Mouse (Mus musculus) testis, postnatal 10 days (tissue): ENCODE results near the gene Dhx37.
A peak's percentile ranks its signal among the peaks of the same experiment; 100 is the strongest.
"Not testable (repeated sequence)": the region's sequence is repeated elsewhere in the genome, so short reads cannot be mapped to it uniquely, and the experiment has no call there.

Experiments
- DNase-seq: peaks from one replicate; pipeline ENCODE4 v3.0.0; 2021; ENCODE audit warnings: low spot score

Gene Dhx37

DNA sequence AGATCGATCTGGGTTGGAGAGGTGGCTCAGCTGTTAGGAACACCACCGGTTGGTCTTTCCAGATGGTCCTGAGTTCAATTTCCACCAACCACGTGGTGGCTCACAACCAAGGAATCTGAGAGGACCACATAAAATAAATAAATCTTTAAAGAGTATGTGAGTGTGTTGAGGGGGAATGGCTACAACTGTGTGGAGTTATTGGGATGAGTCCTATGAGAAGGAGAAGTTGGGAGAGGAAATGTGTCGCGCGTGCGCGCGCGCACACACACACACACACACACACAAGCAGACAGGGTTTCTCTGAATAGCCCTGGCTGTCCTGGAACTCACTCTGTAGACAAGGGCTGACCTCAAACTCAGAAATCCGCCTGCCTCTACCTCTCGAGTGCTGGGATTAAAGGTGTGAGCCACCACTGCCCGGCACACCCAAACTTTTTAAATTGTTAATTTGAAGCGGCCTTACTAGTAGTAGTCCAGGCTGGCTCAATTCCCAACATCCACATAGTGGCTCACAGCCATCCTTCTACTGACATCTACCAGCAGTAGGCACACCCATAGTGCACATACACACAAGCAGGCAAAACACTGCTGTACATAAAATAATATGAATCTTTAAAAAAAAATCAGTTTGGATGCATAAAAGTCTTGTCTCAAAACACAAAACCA lies 25.9 kb downstream of the Dhx37 start:
- DNase-seq: no peak

DNA sequence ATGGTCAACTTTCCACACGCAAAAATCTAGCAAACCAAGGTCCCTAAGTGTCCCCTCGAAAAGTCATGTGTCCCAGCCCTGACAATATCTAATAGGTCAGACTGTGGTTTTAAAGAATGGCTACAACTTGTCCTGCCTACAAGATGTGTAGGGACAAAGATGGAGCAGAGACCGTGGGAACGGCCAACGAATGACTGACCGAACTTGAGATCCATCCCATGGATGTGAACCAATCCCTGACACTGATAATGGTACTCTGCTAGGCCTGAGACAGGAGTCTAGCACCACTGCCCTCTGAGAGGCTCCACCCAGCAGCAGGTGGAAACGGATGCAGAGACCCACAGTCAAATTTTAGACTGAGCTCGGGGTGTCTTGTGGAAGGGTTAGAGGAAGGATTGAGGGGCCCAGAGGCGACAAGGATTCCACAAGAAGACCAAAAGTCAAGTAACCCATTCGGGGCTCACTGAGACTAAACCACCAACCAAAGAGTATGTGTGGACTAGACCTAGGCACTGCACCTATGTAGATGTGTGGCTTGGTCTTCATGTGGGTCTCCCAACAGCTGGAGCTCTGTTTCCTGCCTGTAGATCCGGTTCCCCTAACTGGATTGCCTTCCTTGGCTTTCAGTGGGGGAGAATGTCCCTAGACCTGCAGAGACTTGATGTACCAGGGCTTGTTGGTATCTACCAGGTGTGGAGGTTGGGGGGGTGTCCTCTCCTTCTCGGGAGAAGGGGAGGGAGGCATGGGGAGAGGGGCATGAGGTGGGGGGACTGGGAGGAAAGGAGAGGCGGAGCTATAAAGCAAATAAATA lies 26.7 kb downstream of the Dhx37 start:
- DNase-seq: no peak

DNA sequence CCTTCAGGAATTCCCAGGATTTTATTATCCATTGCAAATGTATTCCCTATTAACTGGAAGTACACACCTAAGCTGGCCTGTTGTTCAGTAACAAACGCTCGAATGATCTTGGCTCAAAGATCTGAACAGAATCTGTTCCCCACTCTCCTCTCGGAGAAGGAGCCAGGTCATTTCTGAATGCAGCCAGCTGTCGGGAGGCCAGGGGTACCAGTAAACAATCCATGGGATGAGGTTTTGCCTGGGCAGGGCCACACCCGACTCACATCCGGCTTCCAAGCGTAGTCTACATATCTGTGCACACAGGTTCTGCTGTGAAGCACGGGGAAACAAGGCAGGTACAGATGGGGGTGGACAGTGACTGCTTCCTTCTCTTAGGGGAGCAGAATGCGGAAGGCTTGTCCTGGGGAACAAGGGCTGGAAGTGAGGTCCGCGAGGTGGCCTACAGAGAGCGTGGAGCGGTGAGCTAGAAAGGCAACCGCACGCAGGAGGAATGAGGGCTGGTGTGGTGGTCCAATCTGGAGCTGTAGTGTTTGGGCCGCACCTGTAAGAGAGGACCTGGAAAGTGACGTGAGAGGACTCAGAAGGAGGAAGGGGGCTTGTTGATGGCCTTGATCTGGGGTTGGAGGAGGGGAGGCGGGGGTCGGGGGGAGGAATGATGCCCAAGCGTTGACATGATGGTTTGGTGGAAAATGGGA lies 27.5 kb downstream of the Dhx37 start:
- DNase-seq: peak; percentile 63

DNA sequence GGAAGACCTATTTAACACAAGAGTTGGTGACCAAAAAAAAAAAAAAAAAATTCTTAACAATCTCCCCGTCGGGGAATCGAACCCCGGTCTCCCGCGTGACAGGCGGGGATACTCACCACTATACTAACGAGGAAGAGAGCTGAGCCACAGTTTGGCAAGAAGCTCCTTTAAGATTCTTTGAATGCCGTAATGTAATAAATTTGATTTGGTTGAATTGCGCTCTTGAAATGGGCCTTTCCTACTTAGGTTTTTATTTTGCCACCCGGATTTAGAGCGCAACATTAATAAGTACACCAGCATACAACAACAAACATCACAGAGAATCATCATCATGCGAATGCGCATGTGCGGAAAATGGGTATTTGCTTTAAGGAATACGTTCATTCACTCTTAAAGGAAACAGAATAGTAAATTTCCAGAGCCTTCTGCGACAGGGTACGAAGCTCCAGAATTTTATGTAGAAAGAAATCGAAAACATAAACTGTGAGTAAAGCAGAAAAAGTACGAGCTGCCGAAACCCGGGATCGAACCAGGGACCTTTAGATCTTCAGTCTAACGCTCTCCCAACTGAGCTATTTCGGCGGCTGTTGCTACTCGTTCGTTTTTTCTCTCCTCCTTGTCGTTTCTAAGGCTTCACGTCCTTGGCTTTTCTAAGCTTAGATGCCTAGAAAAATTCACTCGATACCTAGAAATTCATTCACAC lies 28.2 kb downstream of the Dhx37 start:
- DNase-seq: peak; percentile 90

DNA sequence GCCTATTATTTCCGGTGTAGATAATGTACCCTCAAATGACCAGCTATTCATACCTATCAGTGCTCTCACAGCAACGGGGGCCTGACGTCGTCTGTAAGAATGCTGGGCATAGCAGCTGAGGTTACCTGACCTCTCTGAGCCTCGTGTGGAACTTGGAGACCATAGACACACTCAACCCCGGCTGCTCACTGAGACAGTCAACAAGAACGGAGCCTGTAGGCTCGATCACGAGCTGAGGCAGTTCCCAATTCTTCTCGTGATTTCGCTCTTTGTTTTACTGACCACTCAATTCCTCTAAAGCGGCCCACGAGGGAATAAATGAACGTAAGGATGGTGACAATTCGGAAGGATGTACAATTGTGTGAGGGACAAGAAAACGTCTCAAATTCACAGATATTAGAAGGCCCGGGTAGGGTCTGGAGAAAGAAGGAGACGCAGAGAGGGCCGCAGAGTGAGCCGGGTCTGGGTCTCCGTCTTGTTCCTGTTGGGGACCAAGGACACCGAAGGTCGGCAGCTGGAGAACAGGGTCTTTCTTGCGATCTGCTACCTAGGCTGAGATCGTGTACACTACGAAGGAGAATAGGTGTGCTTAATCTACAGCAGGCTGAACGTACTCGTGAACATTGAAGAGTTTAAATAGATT lies 28.9 kb downstream of the Dhx37 start:
- DNase-seq: no peak

DNA sequence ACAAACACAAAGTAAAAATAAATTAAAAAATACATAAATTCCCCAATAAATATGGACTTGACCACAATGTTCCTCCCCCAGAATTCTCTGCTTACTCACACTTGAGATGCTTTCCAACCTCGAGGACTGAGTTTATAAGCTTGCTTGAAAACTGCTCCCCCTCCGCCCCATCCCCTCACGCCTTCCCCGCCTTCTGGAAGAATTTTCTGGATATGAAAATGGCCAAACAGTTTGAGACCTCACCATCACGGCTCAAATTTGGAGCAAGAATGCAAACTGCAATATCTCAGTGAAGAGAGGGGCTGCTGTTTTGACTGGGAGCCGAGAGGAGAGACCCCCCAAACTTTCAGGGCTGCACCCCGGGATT lies 29.4 kb downstream of the Dhx37 start:
- no peak for DNase-seq

DNA sequence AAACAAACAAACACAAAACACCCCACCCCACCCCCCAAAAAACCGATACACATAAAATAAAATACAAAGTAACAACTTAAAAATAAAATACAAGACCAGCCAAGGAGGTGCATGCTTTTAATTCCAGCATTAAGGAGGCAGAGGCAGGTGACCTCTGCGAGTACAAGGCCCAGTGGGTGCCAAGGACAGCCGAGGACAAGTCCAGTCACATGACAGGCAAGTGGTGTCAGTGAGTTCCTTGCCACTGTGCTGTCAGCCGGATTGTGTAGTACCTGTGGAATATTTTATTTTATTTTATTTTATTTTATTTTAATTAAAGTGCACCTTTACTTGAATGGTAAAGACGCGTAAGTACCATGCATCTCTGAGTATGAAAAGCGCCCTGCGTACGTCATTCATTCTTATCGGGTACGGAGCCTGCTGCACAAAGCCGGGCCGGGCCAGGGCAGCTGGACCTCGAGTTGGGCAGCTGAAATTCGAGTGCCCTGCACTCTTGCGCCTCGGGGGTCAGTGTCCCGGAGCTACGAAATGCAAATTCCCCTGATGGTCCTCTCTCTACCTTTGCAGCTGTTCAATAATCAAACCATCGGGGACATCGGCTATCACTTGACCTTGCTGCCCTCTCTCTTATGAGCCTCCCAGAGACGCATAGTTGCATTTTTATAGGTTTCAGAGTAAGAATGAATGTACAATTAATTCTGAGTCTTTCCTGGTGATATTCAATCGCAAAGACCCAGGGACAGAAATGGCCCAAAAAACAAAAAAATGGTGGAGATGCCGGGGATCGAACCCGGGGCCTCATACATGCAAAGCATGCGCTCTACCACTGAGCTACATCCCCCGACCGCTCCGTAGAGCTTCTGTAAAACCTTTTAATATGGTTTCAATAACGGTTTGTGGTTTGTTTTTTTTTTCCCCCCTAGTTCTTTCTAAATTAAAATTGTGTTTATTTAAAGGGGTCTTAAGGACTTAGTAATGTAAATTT lies 30.1 kb downstream of the Dhx37 start:
- DNase-seq: peak; percentile 77

DNA sequence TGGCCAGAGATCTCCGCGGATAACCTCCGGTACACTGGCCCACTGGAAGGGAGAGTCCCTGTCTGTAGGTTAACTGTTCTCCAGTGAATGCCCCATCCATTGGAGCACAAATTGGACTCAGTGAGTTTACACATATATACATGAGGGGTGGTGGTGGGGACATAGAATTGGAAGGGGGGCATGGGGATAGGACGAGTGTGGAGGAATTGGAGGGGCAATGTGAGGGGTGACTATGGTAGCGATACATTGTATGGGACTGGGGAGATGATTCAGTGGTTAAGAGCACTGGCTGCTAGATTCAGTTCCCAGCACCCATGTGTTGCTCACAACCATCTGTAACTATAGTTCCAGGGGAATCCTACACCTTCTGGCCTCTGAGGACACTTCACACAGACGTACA lies 30.9 kb downstream of the Dhx37 start:
- DNase-seq: no peak

DNA sequence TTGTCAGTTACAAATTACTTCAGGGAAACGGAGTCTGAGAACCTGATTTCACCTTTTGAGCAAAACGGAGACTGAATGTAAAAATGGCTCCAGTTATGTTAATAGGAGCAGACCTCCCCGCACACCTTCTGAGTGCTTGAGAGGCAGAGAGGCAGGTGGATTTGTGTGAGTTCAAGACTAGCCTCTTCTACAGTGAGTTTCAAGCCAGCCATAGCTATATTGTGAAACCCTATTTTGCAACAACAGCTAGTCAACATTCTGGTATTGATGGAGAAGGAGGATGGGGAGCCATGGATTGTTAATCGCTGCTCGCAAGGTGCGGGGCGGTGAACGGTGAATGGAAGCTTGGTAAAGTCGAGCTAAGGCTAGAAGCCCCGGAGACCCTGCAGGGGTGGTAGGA lies 31.4 kb downstream of the Dhx37 start:
- no peak for DNase-seq

DNA sequence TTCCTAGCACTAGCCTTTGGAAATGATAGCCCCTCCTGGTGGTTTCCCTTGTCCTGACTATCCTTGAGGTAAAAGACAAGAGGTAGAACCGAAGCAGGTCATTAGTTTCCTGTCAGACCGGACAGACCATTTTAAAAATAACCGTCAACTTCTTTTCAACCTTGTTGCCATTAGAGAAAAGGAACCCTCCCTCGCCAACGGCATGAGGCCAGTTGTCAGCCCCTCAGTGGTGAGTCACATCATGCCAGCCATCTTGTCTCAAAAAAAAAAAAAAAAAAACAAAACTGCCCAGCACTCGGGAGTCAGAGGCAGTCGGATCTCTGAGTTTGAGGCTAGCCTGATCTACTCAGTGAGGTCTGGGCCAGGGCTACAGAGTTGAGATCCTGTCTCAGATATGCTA lies 33.0 kb downstream of the Dhx37 start:
- DNase-seq: no peak

DNA sequence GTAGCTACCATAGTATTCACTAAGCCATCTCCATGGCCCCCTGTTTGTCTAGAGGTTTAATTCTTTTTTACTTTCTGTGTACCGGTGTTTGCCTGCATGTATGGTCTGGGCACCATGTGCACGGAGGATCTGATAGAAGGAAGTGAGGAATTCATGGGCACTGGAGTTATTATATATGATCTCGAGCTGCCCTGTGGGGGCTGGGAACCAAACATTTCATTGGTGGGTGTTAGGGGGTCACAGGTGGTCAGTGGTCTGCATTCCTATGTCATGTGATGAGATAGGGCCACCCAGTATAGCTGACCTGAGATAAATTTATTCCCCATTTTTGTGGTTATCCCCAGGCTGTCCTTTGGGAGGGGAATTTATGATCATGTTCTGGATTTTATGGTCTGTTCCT lies 38.9 kb downstream of the Dhx37 start:
- no peak for DNase-seq

DNA sequence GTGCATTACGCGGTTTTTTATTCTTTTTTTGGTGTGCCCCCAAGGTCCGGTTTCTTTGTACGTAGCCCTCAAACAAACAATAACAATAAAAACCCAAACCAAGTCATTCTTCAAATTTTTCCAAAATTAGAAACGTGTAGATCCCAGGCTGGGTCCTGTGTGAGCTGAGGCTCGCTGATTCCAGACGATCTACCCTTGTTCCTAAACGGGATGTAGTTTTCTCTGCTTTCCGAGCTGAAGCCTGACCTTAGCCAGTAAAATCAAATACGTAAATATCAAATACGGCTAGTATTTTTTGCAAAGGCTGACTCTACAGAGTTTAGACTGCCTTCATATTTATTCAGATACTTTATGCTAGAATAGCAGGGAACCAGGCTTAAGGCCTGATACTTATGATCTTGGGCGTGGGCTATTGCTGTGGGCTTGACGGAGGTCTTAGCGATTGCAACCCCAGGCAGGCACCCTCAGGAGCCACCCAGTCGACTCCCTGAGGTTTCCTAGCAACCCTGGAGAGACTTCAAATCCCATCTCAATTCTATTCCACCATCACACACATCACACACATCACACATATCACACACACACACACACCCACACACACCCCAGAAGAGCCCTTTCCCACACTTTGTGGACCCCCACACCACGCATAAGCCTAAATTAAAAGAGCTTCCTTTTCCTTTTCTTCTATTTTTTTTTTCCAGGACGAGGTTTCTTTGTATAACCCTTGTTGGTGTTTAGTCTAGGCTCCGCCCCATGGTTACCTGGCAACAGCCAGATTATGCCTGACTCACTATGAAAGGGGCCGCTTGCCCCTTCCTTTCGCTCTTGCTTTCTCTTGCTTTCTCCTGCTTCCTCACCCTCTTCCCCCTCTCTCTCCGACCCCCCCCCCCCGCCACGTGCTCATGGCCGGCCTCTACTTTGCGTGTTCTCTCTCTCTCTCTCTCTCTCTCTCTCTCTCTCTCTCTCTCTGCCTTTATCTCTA lies 40.0 kb downstream of the Dhx37 start:
- peak; percentile 87 for DNase-seq

DNA sequence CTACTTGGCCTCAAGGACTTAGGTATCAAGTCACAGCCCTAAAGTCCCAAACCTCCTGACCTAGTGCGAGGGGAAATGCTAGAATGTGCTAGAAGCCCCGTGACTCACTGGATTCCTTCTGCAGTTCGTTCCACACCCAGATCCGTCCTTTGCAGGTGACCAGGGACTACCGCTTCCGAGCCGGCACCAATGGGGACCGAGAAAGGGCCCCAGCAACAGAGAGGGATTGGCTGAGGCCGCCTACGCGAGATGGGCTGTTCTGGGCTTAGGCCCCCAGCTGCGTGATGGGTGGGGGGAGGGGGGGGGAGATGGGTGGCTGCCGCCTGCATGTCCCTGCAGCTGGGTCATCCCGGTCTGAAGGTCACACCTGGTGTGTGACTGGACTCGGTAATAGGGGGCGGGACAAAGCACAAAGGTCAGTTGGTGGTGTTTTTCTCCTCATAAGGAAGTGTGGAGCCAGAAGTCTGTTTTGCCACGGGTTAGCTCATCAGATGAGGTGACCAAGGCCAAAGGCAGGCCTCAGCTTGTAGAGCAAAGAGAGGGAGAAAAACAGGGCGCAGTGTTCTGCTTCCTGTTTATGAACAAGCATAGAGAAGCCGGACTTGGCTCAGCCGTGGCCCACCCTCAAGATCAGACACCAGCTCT lies 40.8 kb downstream of the Dhx37 start:
- peak; percentile 98 for DNase-seq

DNA sequence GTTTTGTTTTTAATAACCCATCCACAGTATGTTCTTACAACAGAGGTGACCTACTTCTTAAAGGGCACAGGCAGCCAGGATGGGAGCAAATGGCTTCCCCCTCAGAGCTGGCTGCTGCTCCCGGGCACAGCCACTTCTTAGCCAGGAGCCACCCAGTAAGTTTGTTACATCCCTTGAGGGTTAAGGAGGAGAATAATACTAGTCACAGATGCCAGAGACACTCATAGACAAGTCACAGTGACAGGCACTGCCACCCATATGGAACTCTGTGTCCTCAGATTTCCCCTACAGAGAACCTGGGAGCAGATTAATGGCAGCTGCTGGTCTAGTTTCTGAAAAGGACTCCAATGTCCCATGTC lies 41.3 kb downstream of the Dhx37 start:
- DNase-seq: no peak

DNA sequence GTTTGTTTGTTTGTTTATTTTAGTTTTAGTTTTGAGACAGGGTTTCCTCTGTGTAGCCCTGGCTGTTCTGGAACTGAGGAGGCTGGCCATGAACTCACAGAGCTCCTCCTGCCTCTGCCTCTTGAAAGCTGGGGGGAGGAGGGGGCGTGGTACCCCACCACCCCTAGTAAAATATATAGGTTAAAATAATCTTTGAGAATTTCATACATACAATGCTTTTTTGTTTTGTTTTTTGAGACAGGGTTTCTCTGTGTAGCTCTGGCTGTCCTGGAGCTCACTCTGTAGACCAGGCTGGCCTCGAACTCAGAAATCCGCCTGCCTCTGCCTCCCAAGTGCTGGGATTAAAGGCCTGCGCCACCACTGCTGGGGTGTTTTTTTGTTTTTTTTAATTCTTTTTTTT lies 41.7 kb downstream of the Dhx37 start:
- not testable (repeated sequence) for DNase-seq

DNA sequence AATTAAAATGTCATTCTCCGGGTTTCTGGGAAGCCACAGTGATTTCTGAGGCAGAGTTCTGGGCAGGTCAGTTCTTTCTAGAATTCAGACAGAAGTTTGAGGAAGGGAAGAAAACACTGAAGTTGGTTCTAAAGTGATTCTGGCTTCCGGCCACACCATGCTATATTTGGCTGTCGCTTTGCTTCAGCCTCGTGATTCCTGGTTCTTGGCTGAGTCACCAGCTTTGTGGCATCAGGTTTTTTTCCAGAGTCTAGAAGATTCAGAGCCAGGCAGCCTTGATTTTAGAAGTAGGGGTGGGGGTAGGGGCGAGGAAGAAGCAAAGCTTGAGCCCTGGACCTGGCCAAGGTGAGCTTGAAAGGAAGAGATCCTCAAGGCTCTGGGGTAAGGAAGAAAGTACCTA lies 42.3 kb downstream of the Dhx37 start:
- DNase-seq: peak; percentile 56

DNA sequence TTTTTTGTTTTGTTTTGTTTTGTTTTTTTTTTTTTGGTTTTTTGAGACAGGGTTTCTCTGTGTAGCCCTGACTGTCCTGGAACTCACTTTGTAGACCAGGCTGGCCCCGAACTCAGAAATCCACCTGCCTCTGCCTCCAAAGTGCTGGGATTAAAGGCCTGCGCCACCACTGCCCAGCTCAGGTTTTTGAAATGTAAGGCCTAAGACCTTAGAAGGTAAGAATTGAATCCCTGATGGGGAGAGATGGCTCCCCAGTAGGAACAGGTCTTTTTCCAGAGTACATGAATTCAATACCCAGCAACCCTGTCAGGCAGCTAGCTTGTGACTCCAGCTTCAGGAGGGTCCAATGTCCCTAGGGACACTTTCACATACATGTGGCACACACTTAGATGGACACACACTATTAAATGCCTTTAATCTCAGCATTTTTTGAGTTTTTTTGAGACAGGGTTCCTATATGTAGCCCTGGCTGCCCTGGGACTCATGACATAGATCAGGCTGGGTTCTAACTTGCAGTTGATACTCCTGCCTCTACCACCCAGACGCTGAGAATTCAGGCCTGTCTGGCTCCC lies 42.9 kb downstream of the Dhx37 start:
- DNase-seq: no peak

DNA sequence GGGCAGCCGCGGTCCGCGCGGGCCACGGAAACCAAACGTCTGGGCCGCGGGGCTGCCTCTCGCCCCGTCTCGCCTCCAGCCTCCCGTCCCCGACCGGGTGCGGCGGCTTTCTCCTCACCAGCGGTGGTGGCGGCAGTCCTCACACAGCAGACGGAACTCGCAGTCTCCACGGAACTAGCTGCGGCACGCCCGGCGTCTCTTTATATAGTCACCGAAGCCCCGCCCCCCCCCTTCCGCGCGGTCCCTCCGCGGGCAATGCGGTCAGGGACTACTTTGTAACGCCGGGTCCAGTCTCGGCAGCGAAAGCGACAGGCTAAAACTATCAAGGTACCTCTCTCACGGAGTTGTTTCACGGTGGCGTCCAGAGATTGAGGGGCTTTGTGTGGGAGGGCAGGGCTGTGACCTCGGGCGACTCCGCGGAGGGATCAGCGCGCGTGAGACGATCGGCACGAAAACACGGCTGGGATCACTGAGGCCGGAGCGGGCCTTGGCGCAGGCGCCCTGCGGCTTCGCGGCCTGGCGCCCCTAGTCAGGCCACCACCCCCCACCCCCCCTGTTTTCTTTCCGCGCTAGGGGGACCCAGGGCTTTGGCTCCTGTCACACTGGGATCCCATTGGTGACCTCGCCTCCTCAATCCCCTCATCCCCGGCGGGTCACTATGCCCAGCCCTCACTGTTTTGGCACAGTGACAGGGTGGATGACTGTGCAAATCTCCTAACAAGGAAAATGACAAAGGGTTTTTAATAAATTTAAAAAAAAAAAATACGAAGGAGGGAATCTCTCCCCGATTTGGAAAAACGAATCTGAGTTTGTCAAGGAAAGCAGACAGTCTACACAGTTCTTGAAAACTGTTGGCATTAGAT lies 44.1 kb downstream of the Dhx37 start, which contains the start of gene Ubc:
Gene Ubc, minus strand, starts transcription at position 624 of the 863 bp plus-strand sequence.
- DNase-seq: peak; percentile 94
